Mouse (Mus musculus) monocyte, adult 5-6 weeks (primary cell): Measurements from ENCODE around the gene Ric8b. TPM values are rescaled to one million over a fixed set of nuclear protein-coding genes. Genes with fewer than 3 reads are reported as not detected.

Experiments
- ATAC-seq: fragments of 153-309, 156-312 bp; replicated peaks from 2 replicates; pipeline ENCODE4 v1.8.0; 2017; ENCODE audit warnings: mild to moderate bottlenecking; ENCODE audit not compliant: low TSS enrichment, insufficient number of reproducible peaks, severe bottlenecking, poor library complexity, low FRiP score
- total RNA-seq: library from RNA; stranded (forward); fragments of 200-1000, 200-491, 200-594 nt; gene quantifications from 3 replicates; pipeline ENCODE4 v1.2.3, GENCODE M21; 2017

The Ric8b gene
- total RNA-seq, 1 experiment from 2014 or later = 25.4 TPM

DNA sequence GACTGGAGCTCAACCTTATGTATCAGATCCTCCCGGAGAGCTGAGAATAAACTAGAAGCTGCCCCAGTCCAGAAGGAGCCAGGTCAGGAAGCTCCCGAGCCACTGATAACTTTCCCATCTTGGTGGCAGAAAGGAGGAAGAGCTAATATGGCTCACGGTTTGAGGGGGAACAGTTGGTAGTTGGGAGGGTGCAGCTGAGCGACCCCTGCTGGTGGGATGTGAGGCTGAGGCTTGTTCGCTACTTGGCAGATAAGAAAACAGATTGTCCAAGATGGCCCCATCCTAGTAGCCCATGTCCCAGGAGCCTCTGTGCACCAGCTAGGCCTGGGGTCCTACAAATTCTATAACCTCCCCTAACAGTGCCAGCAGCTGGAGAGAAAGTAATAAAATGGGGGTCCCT is 121.4 kb downstream of the Ric8b start:
- ATAC-seq = no peak

DNA sequence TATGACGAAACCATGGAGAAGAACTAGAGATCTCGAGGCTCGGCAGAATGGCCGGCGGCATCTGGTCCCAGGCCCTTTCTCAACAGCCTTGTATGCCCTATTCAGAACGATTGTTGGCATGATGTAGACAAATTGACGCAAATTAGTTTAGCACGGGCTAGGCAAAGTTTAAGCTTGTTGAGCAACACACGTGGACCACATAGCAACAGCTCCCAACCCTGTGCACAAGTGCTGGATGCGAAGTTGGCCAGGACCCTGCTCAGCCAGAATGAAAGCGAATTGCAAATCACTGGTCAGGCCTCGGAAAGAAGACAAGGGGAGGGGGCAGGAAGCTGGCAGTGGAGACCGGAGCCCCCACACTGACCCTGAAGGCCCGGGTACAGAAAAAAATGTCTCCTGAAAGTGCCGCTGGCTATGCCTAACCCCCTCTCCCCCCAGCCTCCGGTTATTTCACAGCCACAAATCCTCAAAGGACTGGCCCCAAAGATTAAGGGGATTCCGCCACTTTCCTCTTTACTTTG is 126.8 kb downstream of the Ric8b start:
- no peak for ATAC-seq

DNA sequence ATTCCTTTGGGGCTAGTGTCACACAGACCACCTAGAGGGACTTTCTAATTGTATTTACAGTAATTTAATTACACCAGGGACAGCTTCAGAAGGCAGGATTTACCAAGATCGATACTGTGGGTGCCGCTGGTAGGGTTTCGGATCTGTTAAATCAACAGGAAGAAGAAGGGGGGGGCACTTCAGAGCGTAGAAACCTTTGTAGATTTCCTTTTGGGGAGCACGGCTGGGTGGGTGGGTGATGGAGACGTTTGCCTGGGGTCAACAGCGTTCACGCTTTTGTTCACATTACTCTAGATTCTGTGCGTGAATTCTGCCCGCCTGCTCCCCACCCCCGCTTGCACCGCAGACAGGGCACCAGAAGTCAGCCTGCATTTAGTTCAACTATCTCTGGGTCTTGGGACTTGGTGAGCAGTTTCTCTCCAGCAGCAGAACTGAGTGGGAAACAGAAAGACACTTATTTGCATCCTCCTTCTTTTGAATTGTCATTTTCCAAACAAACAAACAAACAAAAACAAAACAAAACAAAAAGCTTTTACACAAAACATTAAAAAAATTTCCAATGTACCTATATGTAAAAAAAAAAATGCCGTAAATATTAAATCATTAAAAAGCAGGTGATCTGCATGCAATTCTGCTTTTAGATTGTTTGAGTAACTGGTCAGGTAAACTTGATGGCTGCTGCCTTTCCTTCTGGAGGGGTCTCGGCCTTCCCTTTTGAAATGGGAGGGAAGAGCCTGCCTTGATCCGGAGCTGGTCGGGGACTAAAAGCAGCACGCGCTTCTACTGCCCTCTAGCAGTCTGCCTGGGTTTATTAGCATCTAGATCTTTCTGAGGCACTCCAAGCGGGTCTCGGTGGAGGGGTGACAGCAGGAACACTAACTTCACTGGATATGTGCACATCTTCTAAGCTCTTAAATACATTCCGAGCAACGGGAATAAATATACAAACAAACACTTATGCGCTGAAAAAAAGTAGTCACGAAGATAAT is 127.6 kb downstream of the Ric8b start:
- no peak for ATAC-seq

DNA sequence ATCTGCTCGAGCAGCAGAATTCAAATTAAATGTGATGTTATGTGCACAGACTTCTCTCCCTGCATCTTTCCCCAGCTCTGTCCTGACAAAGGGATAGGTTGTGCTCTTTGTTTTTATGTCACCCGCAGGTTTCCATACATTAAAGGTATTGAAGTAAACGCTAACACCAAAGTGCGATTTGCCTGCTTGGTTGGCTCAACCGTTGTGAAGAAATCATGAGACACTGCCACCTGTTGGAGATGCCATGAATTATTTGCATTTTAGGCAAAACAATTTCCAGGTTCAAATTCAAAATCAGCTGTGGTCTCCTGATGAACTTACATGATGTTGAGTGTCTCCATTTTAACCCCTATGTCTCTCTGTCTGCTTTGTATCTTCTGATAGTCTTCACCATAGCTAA is 129.2 kb downstream of the Ric8b start:
- no peak for ATAC-seq

DNA sequence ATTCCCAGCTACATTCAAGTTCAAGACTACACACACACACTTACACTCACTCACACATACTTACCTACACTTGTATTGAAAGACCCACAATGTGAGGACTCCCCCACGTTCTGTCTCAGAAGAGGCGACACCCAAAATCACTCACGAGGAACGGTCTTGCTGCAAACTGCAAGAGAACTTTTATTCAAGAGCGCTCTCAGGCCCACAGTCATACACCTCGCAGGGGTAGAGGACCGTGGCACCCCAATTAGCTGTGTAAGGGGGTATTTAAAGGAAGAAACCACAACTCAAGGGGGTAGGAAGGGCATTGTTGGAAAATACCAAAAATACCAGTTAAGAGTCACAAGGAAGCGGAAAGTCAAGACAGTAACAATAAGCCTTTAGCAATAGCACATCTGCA is 130.6 kb downstream of the Ric8b start:
- no peak for ATAC-seq

DNA sequence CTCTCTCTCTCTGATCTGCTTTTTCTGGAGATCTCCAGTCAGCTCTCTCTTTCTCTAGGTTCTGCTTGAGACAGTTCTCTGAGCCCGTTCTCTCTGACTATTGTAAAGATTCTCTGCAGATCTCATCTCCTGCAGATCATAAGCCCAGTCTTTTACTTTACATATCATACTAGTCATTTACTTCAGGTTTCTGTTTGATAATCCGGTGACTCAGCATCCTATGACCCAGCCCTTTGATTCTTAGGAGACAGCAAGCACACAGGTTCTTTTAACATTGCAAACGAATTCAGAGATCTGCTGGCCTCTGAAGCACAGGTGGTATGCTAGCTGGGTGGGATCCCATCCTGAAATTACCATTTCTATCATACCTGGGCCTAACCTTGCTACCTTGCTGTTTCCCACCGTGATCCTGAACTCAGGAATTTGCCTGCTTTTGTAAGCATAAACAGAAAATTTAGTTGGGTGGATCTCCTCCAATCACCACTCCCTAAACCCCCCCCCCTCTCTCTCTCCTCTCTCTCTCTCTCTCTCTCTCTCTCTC is 133.3 kb downstream of the Ric8b start:
- ATAC-seq = no peak

DNA sequence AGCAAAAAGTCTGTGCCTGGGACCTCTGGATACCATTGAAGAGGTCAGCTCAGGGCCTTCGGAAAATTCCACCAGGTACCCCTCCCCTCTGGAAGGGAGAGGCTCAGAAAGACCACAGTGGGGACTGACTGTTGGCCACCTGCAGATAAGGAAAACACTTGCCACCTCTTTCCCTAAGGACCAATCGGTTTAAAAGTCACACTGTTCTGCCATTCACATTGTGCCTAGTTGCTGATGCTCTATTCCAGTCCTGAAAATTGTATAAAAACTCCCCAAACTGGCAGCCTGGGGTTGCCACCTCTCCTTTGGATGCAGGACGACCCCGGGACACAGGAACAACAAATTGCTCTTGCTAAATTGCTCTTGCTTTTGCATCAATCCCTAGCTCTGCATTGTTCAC is 135.0 kb downstream of the Ric8b start:
- ATAC-seq = no peak

DNA sequence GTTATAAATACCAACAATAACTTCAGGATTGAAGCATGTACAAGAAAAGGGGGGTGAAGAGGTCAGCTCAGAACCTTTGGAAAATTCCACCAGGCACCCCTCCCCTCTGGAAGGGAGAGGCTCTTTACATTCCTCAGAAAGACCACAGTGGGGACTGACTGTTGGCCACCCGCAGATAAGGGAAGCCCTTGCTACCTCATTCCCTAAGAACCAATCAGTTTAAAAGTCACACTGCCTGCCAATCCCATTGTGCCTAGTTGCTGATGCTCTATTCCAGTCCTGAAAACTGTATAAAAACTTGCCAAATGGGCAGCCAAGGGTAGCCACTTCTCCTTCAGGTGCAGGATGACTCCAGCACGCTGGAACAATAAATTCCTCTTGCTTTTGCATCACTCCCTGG is 137.5 kb downstream of the Ric8b start:
- no peak for ATAC-seq

Other genes starting within 250 kb of the Ric8b start
- gene Rfx4, start 161.6 kb upstream of the Ric8b start, total RNA-seq = not detected in 3 replicates
- gene Fhl4, start 184.9 kb downstream of the Ric8b start, total RNA-seq = 0.32 to 0.97 TPM in 2 of 3 replicates, not detected in the other
- 6.5 to 16.3 TPM (median 9.9 TPM) in 3 replicates for gene Tmem263, start 185.0 kb downstream of the Ric8b start, total RNA-seq
- 3.7 to 34.9 TPM (median 28.0 TPM) in 3 replicates for gene Mterf2, start 210.4 kb downstream of the Ric8b start, total RNA-seq